Mouse (Mus musculus): ENCODE results near the gene Ccnyl1. TPM values are rescaled to one million over a fixed set of nuclear protein-coding genes. Genes with fewer than 3 reads are reported as not detected.
"Not testable (repeated sequence)": the region's sequence is repeated elsewhere in the genome, so short reads cannot be mapped to it uniquely, and the experiment has no call there.

Gene Ccnyl1
- 4.1 and 4.5 TPM in 2 replicates for polyA plus RNA-seq (2015; fragmentation: Nextera tagmentation; extraction: Ambion mirVana)

GRCm38 (mm10) chr1:64690213-64691013 lies at the start of gene Ccnyl1:
Gene Ccnyl1, plus strand, starts transcription at chr1:64690455.
- Histone ChIP-seq H3K27me3 (no peaks in the 10 kb centered on the region), H3K9me3 (no peaks in the 10 kb centered on the region), H3K4me3 (peak within 1 kb of the TSS; percentile 89), H3K4me2 (peak within 1 kb of the TSS; percentile 92), H3K9ac (peak within 1 kb of the TSS; percentile 84), H3K27ac (peak within 1 kb of the TSS; percentile 73; the same call in 1 of the 2 replicates), H3K36me3 (no peaks in the 10 kb centered on the region), H3K4me1 (peaks cover 13% of the 10 kb centered on the region)
- WGBS: under 1% methylated on average over 70 of the region's 71 CpGs
- peak; percentile 100 for ATAC-seq (ENCODE audit: insufficient number of reproducible peaks, low FRiP score, low TSS enrichment, low read depth)

DNA sequence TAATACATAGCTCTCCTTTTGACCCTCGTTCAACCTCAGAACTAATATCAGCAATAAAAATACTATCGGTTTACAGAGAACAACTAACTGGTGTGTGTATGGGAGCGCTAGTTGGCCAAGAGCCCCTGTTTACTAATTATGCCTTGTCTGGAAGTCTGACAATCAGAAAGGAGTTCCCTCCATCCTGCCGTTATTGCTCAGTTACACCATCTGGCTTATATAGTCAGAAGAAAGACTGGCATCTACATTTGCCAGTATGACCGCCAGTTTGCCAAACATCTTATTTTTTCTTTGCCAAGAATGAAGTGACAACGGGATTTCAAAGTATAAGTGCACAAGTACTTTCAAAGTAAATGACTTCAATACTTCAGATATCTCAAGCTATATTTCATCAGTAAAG lies 49.2 kb upstream of the Ccnyl1 start:
- no peak overlapping the region for H3K9ac ChIP-seq
- no peak overlapping the region for H3K4me2 ChIP-seq
- no peaks in the 10 kb centered on the region for H3K4me1 ChIP-seq
- no peak overlapping the region for H3K4me3 ChIP-seq
- no peak for ATAC-seq (ENCODE audit: insufficient number of reproducible peaks, low FRiP score, low TSS enrichment, low read depth)
- no peak overlapping the region for H3K27ac ChIP-seq
- H3K27me3 ChIP-seq: no peaks in the 10 kb centered on the region
- 77% methylated on average over 6 of the region's 6 CpGs for WGBS
- no peaks in the 10 kb centered on the region for H3K36me3 ChIP-seq
- no peaks in the 10 kb centered on the region for H3K9me3 ChIP-seq

- not testable (repeated sequence) for ATAC-seq (ENCODE audit: insufficient number of reproducible peaks, low FRiP score, low TSS enrichment, low read depth); H3K36me3 ChIP-seq; H3K27me3 ChIP-seq; H3K4me2 ChIP-seq; H3K27ac ChIP-seq; H3K4me1 ChIP-seq; H3K4me3 ChIP-seq; H3K9me3 ChIP-seq; H3K9ac ChIP-seq
- WGBS: 94% methylated on average over 8 of the region's 8 CpGs
Observed at GRCm38 (mm10) chr1:64642541-64642940, 47.7 kb upstream of the Ccnyl1 start.

DNA sequence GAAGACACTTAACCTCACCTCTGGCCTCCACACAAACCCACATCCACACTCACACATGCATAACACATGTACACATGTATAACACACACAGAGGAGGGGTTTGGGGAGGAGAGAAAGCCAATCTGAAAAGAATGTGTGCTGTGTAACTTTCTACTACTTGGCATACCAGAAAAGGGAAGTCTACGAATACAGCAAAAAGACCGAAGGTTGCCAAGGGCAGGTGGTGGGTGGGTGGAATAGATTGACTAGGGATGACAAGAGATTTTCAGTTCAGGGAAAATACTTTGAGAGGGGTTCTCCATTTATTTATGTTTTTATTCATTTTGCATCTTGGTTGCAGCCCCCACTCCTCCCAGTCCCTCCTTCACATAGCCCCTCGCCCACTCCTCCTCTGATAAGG lies 45.7 kb upstream of the Ccnyl1 start:
- H3K4me2 ChIP-seq: no peak overlapping the region
- H3K4me3 ChIP-seq: no peak overlapping the region
- H3K4me1 ChIP-seq: 0 out of 2 replicates have a peak, but pooled peaks cover 2% of the 10 kb centered on the region
- no peaks in the 10 kb centered on the region for H3K36me3 ChIP-seq
- H3K9me3 ChIP-seq: no peaks in the 10 kb centered on the region
- H3K27ac ChIP-seq: no peak overlapping the region
- ATAC-seq (ENCODE audit: insufficient number of reproducible peaks, low FRiP score, low TSS enrichment, low read depth): no peak
- no peak overlapping the region for H3K9ac ChIP-seq
- WGBS: 86% methylated on average over 3 of the region's 3 CpGs
- no peaks in the 10 kb centered on the region for H3K27me3 ChIP-seq

GRCm38 (mm10) chr1:64649362-64650124 lies 40.7 kb upstream of the Ccnyl1 start:
- no peaks in the 10 kb centered on the region for H3K36me3 ChIP-seq
- H3K4me3 ChIP-seq: no peak overlapping the region
- H3K9me3 ChIP-seq: no peaks in the 10 kb centered on the region
- H3K9ac ChIP-seq: no peak overlapping the region
- H3K27ac ChIP-seq: 0 out of 2 replicates have a peak overlapping the region, but pooled peaks have one; percentile 24
- 49% methylated on average over 11 of the region's 11 CpGs for WGBS
- ATAC-seq (ENCODE audit: insufficient number of reproducible peaks, low FRiP score, low TSS enrichment, low read depth): peak; percentile 30; the same call in 1 of the 2 replicates
- H3K27me3 ChIP-seq: no peaks in the 10 kb centered on the region
- no peak overlapping the region for H3K4me2 ChIP-seq
- 0 out of 2 replicates have a peak, but pooled peaks cover 2% of the 10 kb centered on the region for H3K4me1 ChIP-seq

DNA sequence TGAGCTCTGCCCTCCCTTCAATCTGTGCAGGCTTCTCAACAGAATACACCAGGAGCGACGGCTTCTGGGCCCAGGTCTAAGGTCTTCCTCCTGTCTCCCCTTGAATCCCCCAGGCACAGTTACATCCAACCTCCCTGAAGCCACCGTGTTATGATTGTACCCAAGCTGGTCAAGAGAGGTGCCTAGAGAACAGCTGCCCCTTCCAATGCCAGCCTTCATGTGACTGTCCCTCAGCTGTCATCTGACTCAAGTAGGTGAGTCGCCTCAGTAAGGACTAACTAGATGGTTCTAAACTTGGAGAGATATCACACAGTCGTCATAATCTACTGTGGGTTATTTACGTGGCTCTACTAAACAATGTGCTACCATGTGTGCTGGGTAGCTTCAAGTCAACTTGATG lies 36.6 kb upstream of the Ccnyl1 start:
- Histone ChIP-seq H3K4me2 (no peak overlapping the region), H3K4me1 (0 out of 2 replicates have a peak, but pooled peaks cover 2% of the 10 kb centered on the region), H3K27me3 (no peaks in the 10 kb centered on the region), H3K9me3 (no peaks in the 10 kb centered on the region), H3K9ac (no peak overlapping the region), H3K27ac (no peak overlapping the region), H3K36me3 (no peaks in the 10 kb centered on the region), H3K4me3 (no peak overlapping the region)
- WGBS: 89% methylated on average over 6 of the region's 6 CpGs
- no peak for ATAC-seq (ENCODE audit: insufficient number of reproducible peaks, low FRiP score, low TSS enrichment, low read depth)

- 24% methylated on average over 1 of the region's 1 CpGs for WGBS
- Histone ChIP-seq H3K4me3 (no peak overlapping the region), H3K36me3 (no peaks in the 10 kb centered on the region), H3K4me1 (no peaks in the 10 kb centered on the region), H3K9ac (no peak overlapping the region), H3K27ac (no peak overlapping the region), H3K9me3 (no peaks in the 10 kb centered on the region), H3K4me2 (no peak overlapping the region), H3K27me3 (no peaks in the 10 kb centered on the region)
- no peak for ATAC-seq (ENCODE audit: insufficient number of reproducible peaks, low FRiP score, low TSS enrichment, low read depth)
Observed at GRCm38 (mm10) chr1:64655415-64655814, 34.8 kb upstream of the Ccnyl1 start.

DNA sequence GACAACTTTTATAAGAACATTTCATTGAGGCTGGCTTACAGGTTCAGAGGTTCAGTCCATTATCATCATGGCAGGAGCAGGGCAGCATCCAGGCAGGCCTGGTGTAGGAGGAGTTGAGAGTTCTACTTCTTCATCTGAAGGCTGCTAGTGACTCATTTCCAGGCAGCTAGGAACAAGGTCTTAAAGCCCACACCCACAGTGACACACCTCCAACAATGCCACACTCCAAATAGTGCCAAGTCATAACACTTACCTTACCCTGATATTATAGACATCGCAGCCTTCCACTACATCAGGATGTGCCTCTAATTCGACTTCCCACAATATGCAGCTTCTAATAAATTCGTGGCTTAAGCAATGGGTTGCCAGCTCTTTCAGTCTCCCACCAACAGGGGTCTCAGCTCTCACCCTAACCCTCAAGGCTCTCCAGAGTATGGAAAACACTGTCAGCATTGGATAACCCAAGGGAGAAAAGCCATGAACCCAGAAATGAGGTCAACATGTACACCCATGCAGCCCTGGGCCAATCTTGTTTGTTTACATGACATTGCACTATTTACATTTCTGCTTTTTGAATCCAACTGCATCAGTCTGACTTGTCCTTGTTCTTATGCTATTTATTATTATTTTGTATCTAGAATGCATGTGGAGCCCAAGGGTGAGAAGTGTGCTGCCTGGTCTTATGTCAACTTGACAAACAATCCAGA lies 33.7 kb upstream of the Ccnyl1 start:
- no peaks in the 10 kb centered on the region for H3K36me3 ChIP-seq
- WGBS: 83% methylated on average over 3 of the region's 3 CpGs
- no peak overlapping the region for H3K4me2 ChIP-seq
- ATAC-seq (ENCODE audit: insufficient number of reproducible peaks, low FRiP score, low TSS enrichment, low read depth): no peak
- no peaks in the 10 kb centered on the region for H3K4me1 ChIP-seq
- H3K27me3 ChIP-seq: no peaks in the 10 kb centered on the region
- H3K27ac ChIP-seq: no peak overlapping the region
- no peaks in the 10 kb centered on the region for H3K9me3 ChIP-seq
- H3K4me3 ChIP-seq: no peak overlapping the region
- H3K9ac ChIP-seq: no peak overlapping the region

- H3K36me3 ChIP-seq: no peaks in the 10 kb centered on the region
- WGBS: 63% methylated on average over 7 of the region's 7 CpGs
Observed at GRCm38 (mm10) chr1:64658876-64659275, 31.4 kb upstream of the Ccnyl1 start.

DNA sequence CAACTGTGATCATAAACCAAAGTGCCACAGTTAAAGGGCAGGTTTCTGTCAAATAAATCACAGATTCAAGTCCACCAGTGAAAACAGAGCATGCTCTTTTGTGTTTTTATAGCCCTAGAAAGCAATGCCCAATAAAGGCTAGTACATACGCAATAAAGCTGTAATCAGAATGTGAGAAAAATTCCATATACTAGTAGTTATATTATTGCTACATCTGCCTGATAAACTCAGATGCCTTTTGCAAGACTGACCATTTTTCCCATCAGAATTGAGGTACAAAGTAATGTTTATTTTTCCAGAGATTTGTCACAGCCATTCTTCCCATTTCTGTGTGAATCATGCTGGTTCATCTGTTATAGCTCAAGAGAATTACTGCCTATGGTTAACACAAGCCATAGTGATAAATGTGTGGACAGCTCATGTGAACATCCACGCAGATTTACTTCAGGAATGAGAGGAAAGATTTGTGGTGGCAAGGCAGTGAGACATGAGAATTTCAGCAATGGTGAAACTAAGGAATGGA lies 23.1 kb upstream of the Ccnyl1 start:
- Histone ChIP-seq H3K4me1 (no peaks in the 10 kb centered on the region), H3K27ac (no peak overlapping the region), H3K36me3 (no peaks in the 10 kb centered on the region), H3K4me3 (no peak overlapping the region), H3K9me3 (no peaks in the 10 kb centered on the region), H3K27me3 (no peaks in the 10 kb centered on the region), H3K4me2 (no peak overlapping the region), H3K9ac (no peak overlapping the region)
- 50% methylated on average over 2 of the region's 2 CpGs for WGBS
- no peak for ATAC-seq (ENCODE audit: insufficient number of reproducible peaks, low FRiP score, low TSS enrichment, low read depth)

More at GRCm38 (mm10) chr1:64658876-64659275, 31.4 kb upstream of the Ccnyl1 start:
- no peak overlapping the region for H3K9ac ChIP-seq
- H3K27me3 ChIP-seq: no peaks in the 10 kb centered on the region
- no peak overlapping the region for H3K4me3 ChIP-seq
- H3K4me2 ChIP-seq: no peak overlapping the region
- no peaks in the 10 kb centered on the region for H3K9me3 ChIP-seq
- H3K4me1 ChIP-seq: no peaks in the 10 kb centered on the region
- H3K27ac ChIP-seq: no peak overlapping the region
- ATAC-seq (ENCODE audit: insufficient number of reproducible peaks, low FRiP score, low TSS enrichment, low read depth): no peak

- Histone ChIP-seq H3K4me2 (no peak overlapping the region), H3K9me3 (no peaks in the 10 kb centered on the region), H3K9ac (no peak overlapping the region), H3K27ac (no peak overlapping the region), H3K4me1 (no peaks in the 10 kb centered on the region), H3K27me3 (no peaks in the 10 kb centered on the region), H3K36me3 (no peaks in the 10 kb centered on the region), H3K4me3 (no peak overlapping the region)
- WGBS: 75% methylated on average over 2 of the region's 2 CpGs
- ATAC-seq (ENCODE audit: insufficient number of reproducible peaks, low FRiP score, low TSS enrichment, low read depth): no peak
Observed at GRCm38 (mm10) chr1:64669451-64669850, 20.8 kb upstream of the Ccnyl1 start.
